Mouse (Mus musculus): ENCODE data around the gene Grwd1. TPM values are rescaled to one million over a fixed set of nuclear protein-coding genes. Genes with fewer than 3 reads are reported as not detected.
A peak's percentile ranks its signal among the peaks of the same experiment; 100 is the strongest.

Grwd1 gene
- polyA plus RNA-seq, 1 experiment from 2014 or later = 32.6 TPM

DNA sequence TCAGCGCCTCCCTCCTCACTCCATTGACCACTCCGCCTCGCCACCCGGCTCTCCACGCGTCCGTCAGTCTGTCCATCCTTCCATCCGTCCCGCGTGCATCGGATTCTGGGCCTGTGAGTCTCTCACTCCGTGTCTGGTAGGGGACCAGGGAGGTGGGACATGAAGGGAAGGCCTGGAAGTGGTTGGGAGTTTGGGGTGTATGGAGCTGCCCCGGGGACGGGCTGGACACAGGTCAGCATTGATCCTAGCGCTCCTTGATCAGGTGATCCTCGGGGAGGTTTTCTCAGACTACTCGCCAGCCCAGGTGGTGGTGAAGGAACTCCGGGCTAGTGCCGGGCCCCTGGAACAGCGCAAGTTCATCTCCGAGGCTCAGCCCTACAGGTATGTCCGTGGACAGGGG is 43.1 kb downstream of the Grwd1 start:
- in situ Hi-C loops (cut with MboI; ENCODE audit: low pct_unique_long_range_greater_than_20kb) = no loop called here
- no peak for TF ChIP-seq CTCF (IDR thresholded peaks at IDR 0.05)
- ChIA-PET CTCF (interaction anchor here (1.5 kb wide), 1 partner anchor 48 kb away, joined by 4 read pairs; no protein-coding TSS in a partner anchor), POLR2A (interaction anchor here (0.6 kb wide), 1 partner anchor 215 kb away, joined by 3 read pairs; no protein-coding TSS in a partner anchor)
- no peaks in the 10 kb centered on the region for H3K27me3 ChIP-seq
- ATAC-seq (no peak), DNase-seq (ENCODE audit: low read depth, low spot score) (no peak)

DNA sequence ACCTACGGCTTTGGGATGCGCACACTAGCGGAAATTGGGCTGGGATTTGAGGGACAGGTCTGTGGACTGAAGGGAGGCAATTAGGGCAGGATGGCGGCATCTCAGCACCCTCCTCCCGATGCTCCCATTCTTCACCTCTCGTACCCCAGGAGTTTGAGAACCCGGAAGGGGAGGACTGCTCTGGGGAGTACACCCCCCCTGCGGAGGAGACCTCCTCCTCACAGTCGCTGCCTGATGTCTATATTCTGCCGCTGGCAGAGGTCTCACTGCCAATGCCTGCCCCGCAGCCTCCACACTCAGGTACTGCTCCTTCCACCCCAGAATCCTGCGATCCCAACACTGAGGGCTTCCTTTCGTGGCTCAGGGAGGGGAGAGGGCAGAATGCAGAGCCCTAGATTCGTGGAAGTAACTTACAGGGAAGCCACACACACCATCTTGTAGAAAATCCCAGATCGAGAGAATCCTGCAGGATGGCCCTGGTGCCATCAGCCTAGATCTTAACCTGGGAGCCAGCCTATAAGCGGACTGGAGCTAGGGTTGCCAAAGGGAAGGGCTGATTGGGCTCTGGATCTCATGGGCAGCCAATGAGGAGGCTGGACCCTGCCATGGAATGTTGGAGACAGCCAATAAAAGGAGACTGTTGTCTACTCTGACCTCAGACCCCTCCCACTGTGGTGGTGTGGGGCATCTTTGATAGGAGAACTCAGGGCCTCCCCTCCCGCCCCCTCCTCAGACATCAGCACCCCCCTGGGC is 43.9 kb downstream of the Grwd1 start:
- no peak for DNase-seq (ENCODE audit: low read depth, low spot score)
- POLR2A ChIA-PET = no interaction called here
- CTCF ChIA-PET = interaction anchor here (1.1 kb wide), 1 partner anchor 15 kb away, joined by 3 read pairs; no protein-coding TSS in a partner anchor
- no peaks in the 10 kb centered on the region for H3K27me3 ChIP-seq
- in situ Hi-C loops (cut with MboI; ENCODE audit: low pct_unique_long_range_greater_than_20kb) = no loop called here
- TF ChIP-seq CTCF (IDR thresholded peaks at IDR 0.05) = no peak
- no peak for ATAC-seq

DNA sequence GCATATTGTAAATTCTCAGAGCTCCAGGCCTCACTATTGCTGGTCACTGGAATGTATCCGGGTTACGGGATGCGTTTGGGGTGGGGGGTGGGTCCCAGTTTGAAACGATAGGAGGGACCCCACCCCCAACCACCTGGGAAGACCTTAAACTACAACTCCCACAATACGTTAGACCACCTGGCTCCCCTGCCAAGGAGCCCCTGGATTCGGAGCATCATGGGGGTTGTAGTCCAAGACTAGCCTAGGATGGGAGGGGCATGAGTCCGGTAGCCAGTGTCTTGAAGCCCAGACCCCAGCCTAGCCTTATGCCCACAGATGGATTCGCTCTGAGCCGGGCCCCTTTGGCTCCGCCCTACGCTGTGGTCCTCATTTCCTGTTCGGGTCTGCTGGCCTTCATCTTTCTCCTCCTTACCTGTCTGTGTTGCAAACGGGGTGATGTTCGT is 44.6 kb downstream of the Grwd1 start:
- no peak for DNase-seq (ENCODE audit: low read depth, low spot score)
- TF ChIP-seq CTCF (IDR thresholded peaks at IDR 0.05) = no peak
- in situ Hi-C loops (cut with MboI; ENCODE audit: low pct_unique_long_range_greater_than_20kb) = no loop called here
- POLR2A ChIA-PET = interaction anchor here (1.2 kb wide), 1 partner anchor 14 kb away, joined by 3 read pairs; no protein-coding TSS in a partner anchor
- CTCF ChIA-PET = interaction anchor here (0.8 to 1.1 kb wide), 2 partner anchors 15 to 39 kb away, joined by 3 read pairs; no protein-coding TSS in a partner anchor
- no peaks in the 10 kb centered on the region for H3K27me3 ChIP-seq
- ATAC-seq = no peak

DNA sequence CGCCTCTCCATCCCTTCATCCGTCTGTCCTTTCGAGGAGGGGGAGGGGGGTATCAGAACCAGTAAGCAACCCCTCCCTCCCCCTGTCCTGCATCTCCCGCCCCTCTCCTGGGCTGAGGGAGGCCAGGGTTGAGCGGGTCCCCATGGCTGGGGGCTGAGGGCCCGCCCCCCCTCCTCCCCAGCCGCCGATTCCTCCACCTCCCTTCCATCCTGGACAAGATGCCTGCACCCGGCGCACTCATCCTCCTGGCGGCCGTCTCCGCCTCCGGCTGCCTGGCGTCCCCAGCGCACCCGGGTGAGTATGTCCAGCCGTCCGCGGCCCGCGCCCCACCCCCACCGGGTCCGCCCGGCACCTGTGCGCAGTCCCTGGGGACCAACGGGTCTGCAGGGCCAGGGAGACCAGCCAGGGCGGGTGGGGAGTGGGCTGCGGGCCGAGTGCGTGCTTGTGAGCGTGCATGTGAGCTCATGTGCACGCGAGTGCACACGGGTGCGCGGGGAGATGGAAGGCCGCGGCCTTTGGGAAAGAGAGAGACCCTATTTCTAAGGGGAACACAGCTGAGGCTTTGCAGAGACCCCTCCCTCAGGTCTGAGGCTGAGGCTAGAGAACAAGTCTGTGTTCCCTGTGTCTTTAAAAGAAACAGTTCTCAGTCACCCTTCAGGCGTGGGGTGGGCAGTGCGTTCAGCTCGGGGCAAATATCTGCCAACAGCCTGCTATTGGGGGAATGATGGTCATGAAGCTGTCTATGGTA is 45.2 kb downstream of the Grwd1 start:
- no peak for DNase-seq (ENCODE audit: low read depth, low spot score)
- in situ Hi-C loops (cut with MboI; ENCODE audit: low pct_unique_long_range_greater_than_20kb) = no loop called here

DNA sequence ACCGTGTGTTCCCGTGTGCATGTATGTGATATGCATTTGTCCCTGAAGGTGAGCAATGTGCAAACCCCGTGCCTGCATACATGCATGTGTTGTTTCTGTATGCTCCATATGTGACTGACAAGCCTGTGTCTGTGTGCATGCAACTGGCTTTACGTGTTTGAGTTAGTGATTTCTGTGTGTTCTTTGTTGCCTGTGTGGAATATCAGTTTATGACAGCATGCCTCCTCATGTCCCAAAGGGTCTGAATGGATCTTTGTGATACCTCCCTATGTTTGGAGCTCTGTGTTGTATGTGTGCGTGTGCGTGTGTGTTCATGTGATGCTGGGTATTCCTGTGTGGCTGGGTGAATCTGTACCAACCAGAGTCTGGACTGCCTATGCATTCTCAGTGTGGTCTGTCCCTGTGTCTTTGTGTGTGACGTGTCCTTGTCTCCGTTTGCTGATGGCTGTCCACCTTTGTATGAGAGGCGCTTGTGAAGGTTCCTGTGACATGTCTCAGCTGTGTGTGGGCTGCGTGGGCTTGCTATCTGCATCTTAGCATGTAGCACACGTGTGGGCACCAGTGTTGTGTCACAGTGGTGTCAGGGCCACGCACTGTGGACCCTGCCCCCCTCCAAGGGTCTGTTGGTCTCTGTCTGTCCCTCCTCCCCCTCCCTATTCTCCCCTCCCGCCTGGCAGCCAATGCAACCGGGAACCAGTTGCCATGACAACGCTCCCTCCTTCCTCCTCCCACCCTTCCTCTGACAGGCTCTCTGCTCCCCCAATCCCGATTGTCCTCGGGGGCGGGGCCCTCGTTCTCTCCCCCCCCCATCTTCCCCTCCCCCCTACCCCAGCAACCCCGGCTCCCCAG is 46.0 kb downstream of the Grwd1 start, which contains the start of gene Sult2b1:
TSS of gene Sult2b1 (minus strand) at position 146 of the 849 bp plus-strand sequence.
- peak; percentile 51 for DNase-seq (ENCODE audit: low read depth, low spot score)
- in situ Hi-C loops (cut with MboI; ENCODE audit: low pct_unique_long_range_greater_than_20kb) = no loop called here
- no peaks in the 10 kb centered on the region for H3K27me3 ChIP-seq
- peak; percentile 36 for ATAC-seq
- no peak for TF ChIP-seq CTCF (IDR thresholded peaks at IDR 0.05)
- ChIA-PET CTCF (interaction anchor here (1.2 kb wide), 2 partner anchors 17 to 31 kb away, joined by 3 to 4 read pairs; no protein-coding TSS in a partner anchor), POLR2A (interaction anchor here (0.6 to 1.5 kb wide), 3 partner anchors 9 to 43 kb away, joined by 3 read pairs; no protein-coding TSS in a partner anchor)

More for the DNA sequence above, 45.2 kb downstream of the Grwd1 start:
- no peak for TF ChIP-seq CTCF (IDR thresholded peaks at IDR 0.05)
- ChIA-PET POLR2A (interaction anchor here (1.2 to 1.5 kb wide), 2 partner anchors 14 to 44 kb away, joined by 3 read pairs; no protein-coding TSS in a partner anchor), CTCF (interaction anchor here (0.8 to 1.2 kb wide), 3 partner anchors 16 to 39 kb away, joined by 3 to 4 read pairs (median 3); no protein-coding TSS in a partner anchor)
- ATAC-seq = peak; percentile 28
- no peaks in the 10 kb centered on the region for H3K27me3 ChIP-seq

DNA sequence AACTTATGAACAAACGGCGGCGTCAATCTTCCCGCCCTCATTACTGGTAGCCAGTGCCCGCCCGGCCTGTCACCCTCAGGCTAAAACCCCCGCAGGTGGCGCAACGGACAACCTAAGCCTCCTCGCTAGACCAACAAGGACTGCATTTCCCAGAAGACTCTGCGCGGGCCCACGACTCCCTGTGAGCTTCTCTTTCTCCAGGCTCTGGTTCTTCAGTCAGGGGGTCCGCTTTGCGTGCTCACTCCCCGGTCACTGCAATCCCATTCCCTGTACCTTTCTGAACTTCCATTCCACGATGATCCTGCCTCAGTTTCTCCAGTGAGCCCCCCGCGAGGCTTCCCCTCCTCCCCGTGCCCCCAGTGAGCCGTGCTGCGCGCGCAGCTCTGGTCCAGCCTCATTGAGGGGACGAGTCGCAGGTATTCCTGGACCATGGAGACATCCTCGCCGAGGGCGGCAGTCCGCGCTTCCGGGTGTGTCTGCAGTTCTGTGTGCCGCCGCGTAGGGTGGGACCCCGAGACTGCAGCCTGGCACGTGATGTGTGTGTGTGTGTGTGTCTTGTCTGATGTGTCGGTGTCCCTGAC is 47.1 kb downstream of the Grwd1 start, which contains the start of gene Lmtk3:
TSS of gene Lmtk3 (plus strand) at position 228 of the 581 bp plus-strand sequence.
- no peak for TF ChIP-seq CTCF (IDR thresholded peaks at IDR 0.05)
- ATAC-seq = no peak
- ChIA-PET CTCF (interaction anchor here (1.2 to 1.6 kb wide), 2 partner anchors 30 to 44 kb away, joined by 3 to 5 read pairs; no protein-coding TSS in a partner anchor), POLR2A (no interaction called here)
- no peaks in the 10 kb centered on the region for H3K27me3 ChIP-seq
- no peak for DNase-seq (ENCODE audit: low read depth, low spot score)
- in situ Hi-C loops (cut with MboI; ENCODE audit: low pct_unique_long_range_greater_than_20kb) = no loop called here

DNA sequence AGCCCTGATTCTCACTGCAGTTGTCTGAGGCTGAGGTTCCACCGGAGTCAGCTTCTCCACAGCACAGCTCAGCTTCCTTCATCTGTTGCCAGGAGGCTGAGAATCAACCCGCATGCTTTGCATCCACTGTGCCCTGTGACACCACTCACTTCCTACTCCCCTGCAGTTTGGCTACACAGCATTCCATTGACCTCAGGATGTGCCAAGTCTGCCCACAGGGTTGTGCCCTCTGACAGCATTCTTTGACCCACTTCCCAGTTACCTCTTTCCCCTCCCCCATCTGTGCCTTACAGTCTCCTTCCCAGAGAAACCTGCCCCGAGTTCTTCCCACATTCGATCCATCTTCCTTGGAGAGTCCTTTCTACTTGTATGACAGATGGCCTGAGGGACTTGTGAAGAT is 48.5 kb downstream of the Grwd1 start:
- CTCF ChIA-PET = interaction anchor here (0.8 to 1.6 kb wide), 2 partner anchors 43 to 65 kb away, joined by 3 to 5 read pairs; partner anchors contain the start of gene Sphk2
- POLR2A ChIA-PET = interaction anchor here (0.6 kb wide), 1 partner anchor 16 kb away, joined by 5 read pairs; no protein-coding TSS in a partner anchor
- no peak for TF ChIP-seq CTCF (IDR thresholded peaks at IDR 0.05)
- ATAC-seq = no peak
- H3K27me3 ChIP-seq = no peaks in the 10 kb centered on the region
- in situ Hi-C loops (cut with MboI; ENCODE audit: low pct_unique_long_range_greater_than_20kb) = no loop called here
- no peak for DNase-seq (ENCODE audit: low read depth, low spot score)

DNA sequence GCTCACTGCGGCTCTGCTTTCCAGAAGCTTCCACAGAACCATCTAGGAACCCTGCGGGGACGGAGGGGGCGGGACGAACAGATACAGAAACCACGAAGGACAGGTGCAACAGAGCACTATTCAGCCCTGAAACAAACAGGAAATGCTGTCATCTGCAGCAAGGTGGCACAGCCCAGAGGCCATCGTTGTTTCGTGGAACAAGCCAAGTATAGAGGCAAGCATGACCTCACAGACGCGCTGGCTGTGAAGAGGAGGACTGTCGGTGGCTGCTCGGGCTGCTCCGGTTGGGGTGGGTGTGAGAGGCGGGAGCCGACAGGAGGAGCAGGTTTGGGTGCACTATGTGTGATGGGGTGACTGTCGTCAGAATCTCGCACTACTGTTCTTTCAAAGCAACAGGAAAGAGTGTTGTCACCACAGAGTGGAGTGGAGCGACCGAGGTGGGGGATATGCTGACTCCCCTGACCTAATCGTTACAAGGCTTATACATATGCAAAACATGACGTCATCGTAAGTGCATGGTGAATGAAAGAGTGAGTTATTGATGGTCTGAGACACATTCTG is 51.6 kb downstream of the Grwd1 start:
- CTCF ChIA-PET = no interaction called here
- in situ Hi-C loops (cut with MboI; ENCODE audit: low pct_unique_long_range_greater_than_20kb) = no loop called here
- ATAC-seq (no peak), DNase-seq (ENCODE audit: low read depth, low spot score) (no peak)
- no peaks in the 10 kb centered on the region for H3K27me3 ChIP-seq
- TF ChIP-seq CTCF (IDR thresholded peaks at IDR 0.05) = no peak
- POLR2A ChIA-PET = no interaction called here

DNA sequence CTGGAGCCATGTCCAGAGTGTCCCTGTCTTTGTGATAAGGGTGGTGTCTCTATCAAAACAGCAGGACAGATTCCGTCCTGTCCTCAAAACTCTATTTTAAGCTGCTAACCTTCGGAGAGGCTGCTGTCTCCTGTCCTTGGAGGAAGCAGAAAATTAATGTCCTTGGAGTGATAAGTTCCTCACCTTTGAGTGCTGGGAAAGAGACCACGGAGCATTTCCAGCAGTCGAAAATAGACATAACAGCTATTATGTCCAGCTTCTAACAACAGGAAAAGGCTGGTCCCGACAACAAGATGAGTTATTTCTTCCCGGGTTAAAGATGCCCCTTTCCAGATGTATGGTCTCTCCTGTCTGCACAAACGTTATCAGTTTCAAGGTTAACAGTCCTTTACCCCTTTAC is 55.5 kb downstream of the Grwd1 start:
- CTCF ChIA-PET = interaction anchor here (0.9 kb wide), 1 partner anchor 26 kb away, joined by 3 read pairs; no protein-coding TSS in a partner anchor
- H3K27me3 ChIP-seq = no peaks in the 10 kb centered on the region
- ATAC-seq (no peak), DNase-seq (ENCODE audit: low read depth, low spot score) (no peak)
- TF ChIP-seq CTCF (IDR thresholded peaks at IDR 0.05) = no peak
- in situ Hi-C loops (cut with MboI; ENCODE audit: low pct_unique_long_range_greater_than_20kb) = no loop called here
- POLR2A ChIA-PET = interaction anchor here (0.7 kb wide), 1 partner anchor 10 kb away, joined by 3 read pairs; the partner anchor contains the start of gene Sult2b1

Other genes starting within 250 kb of the Grwd1 start
- gene Fgf21, start 215.5 kb downstream of the Grwd1 start, polyA plus RNA-seq (2021) = 0.14 TPM
- 0.91 TPM for gene Fut1, start 213.7 kb downstream of the Grwd1 start, polyA plus RNA-seq (2021)
- gene Izumo1, start 209.1 kb downstream of the Grwd1 start, polyA plus RNA-seq (2021) = 0.12 TPM
- gene Rasip1, start 203.5 kb downstream of the Grwd1 start, polyA plus RNA-seq (2021) = 1.6 TPM
- gene Mamstr, start 191.0 kb downstream of the Grwd1 start, polyA plus RNA-seq (2021) = 0.40 TPM
- 0.23 TPM for gene Fut2, start 164.6 kb downstream of the Grwd1 start, polyA plus RNA-seq (2021)
- gene Ntn5, start 146.9 kb downstream of the Grwd1 start, polyA plus RNA-seq (2021) = 2.3 TPM
- gene Sec1, start 136.5 kb downstream of the Grwd1 start, polyA plus RNA-seq (2021) = 4.4 TPM
- gene Car11, start 131.1 kb downstream of the Grwd1 start, polyA plus RNA-seq (2021) = 43.7 TPM
- 73.2 TPM for gene Dbp, start 125.9 kb downstream of the Grwd1 start, polyA plus RNA-seq (2021)
- 807 TPM for gene Rpl18, start 115.5 kb downstream of the Grwd1 start, polyA plus RNA-seq (2021)
- gene Sphk2, start 112.9 kb downstream of the Grwd1 start, polyA plus RNA-seq (2021) = 28.0 TPM
- gene Fam83e, start 109.7 kb downstream of the Grwd1 start, polyA plus RNA-seq (2021) = 0.04 TPM
- not detected for gene Spaca4, start 105.1 kb downstream of the Grwd1 start, polyA plus RNA-seq (2021)
- gene Lmtk3, start 47.2 kb downstream of the Grwd1 start, polyA plus RNA-seq (2021) = 12.0 TPM
- 1.4 TPM for gene Sult2b1, start 46.3 kb downstream of the Grwd1 start, polyA plus RNA-seq (2021)
- 149 TPM for gene Cyth2, start 16.4 kb downstream of the Grwd1 start, polyA plus RNA-seq (2021)
- 16.6 TPM for gene Kcnj14, start 6.2 kb downstream of the Grwd1 start, polyA plus RNA-seq (2021)
- 234 TPM for gene Kdelr1, start 41.8 kb upstream of the Grwd1 start, polyA plus RNA-seq (2021)
- 1.9 TPM for gene Grin2d, start 47.4 kb upstream of the Grwd1 start, polyA plus RNA-seq (2021)
- gene Syngr4, start 65.8 kb upstream of the Grwd1 start, polyA plus RNA-seq (2021) = 0.63 TPM
- 34.7 TPM for gene Tmem143, start 66.0 kb upstream of the Grwd1 start, polyA plus RNA-seq (2021)
- gene Emp3, start 90.5 kb upstream of the Grwd1 start, polyA plus RNA-seq (2021) = 26.7 TPM
- gene Ccdc114, start 93.1 kb upstream of the Grwd1 start, polyA plus RNA-seq (2021) = 0.64 TPM
- gene Abcc6, start 199.4 kb upstream of the Grwd1 start, polyA plus RNA-seq (2021) = 0.05 TPM
- 100 TPM for gene Nomo1, start 202.8 kb upstream of the Grwd1 start, polyA plus RNA-seq (2021)

Measured in Patski (cell line).